Mouse (Mus musculus): ENCODE measurements around the gene Gm13271. TPM values are rescaled to one million over a fixed set of nuclear protein-coding genes. Genes with fewer than 3 reads are reported as not detected.
A peak's percentile ranks its signal among the peaks of the same experiment; 100 is the strongest.
"Not testable (repeated sequence)": the region's sequence is repeated elsewhere in the genome, so short reads cannot be mapped to it uniquely, and the experiment has no call there.

The Gm13271 gene
- polyA plus RNA-seq, 1 experiment from 2014 or later, result not detected

GRCm38 (mm10) chr4:88773534-88773933, 18.9 kb downstream of the Gm13271 start, which contains the start of gene Gm13290:
Gene Gm13290, plus strand, starts transcription at chr4:88773834.
- H3K36me3 ChIP-seq; H3K4me3 ChIP-seq; ATAC-seq (ENCODE audit: low FRiP score); H3K27me3 ChIP-seq; H3K27ac ChIP-seq; H3K4me1 ChIP-seq (replicated peaks); H3K9ac ChIP-seq; H3K4me2 ChIP-seq; H3K9me3 ChIP-seq: not testable (repeated sequence)
- WGBS, result no CpG with 5 or more reads among the region's 32 CpGs

GRCm38 (mm10) chr4:88776622-88777021, 22.0 kb downstream of the Gm13271 start, which contains the start of gene Gm13289:
Gene Gm13289, plus strand, starts transcription at chr4:88776922.
- no CpG with 5 or more reads among the region's 29 CpGs for WGBS
- H3K4me1 ChIP-seq (replicated peaks); H3K9me3 ChIP-seq; H3K4me2 ChIP-seq; H3K4me3 ChIP-seq; H3K9ac ChIP-seq; H3K27ac ChIP-seq; H3K27me3 ChIP-seq; H3K36me3 ChIP-seq; ATAC-seq (ENCODE audit: low FRiP score): not testable (repeated sequence)

GRCm38 (mm10) chr4:88779550-88779949, 24.9 kb downstream of the Gm13271 start, which contains the start of gene Gm13272:
Gene Gm13272, plus strand, starts transcription at chr4:88779850.
- not testable (repeated sequence) for H3K9ac ChIP-seq; H3K27ac ChIP-seq; ATAC-seq (ENCODE audit: low FRiP score); H3K9me3 ChIP-seq; H3K4me1 ChIP-seq (replicated peaks); H3K4me2 ChIP-seq; H3K4me3 ChIP-seq; H3K36me3 ChIP-seq; H3K27me3 ChIP-seq
- WGBS, result no CpG with 5 or more reads among the region's 29 CpGs

- 55% methylated on average over 16 of the region's 18 CpGs for WGBS
- not testable (repeated sequence) for H3K27me3 ChIP-seq
Measured at GRCm38 (mm10) chr4:88780320-88780719, 25.7 kb downstream of the Gm13271 start.

GRCm38 (mm10) chr4:88781831-88782230, 27.2 kb downstream of the Gm13271 start, which contains the start of gene Ifnz:
Gene Ifnz, plus strand, starts transcription at chr4:88782131.
- not testable (repeated sequence) for H3K9ac ChIP-seq; ATAC-seq (ENCODE audit: low FRiP score); H3K4me1 ChIP-seq (replicated peaks); H3K36me3 ChIP-seq; H3K9me3 ChIP-seq; H3K27me3 ChIP-seq; H3K27ac ChIP-seq
- Histone ChIP-seq H3K4me3 (peak within 1 kb of the TSS; percentile 20), H3K4me2 (peak within 1 kb of the TSS; percentile 39)
- WGBS, result 16% methylated on average over 5 of the region's 7 CpGs

More at GRCm38 (mm10) chr4:88780320-88780719, 25.7 kb downstream of the Gm13271 start:
- not testable (repeated sequence) for H3K4me2 ChIP-seq; H3K9ac ChIP-seq; H3K9me3 ChIP-seq; H3K36me3 ChIP-seq; H3K27ac ChIP-seq; H3K4me1 ChIP-seq (replicated peaks); ATAC-seq (ENCODE audit: low FRiP score); H3K4me3 ChIP-seq

- not testable (repeated sequence) for H3K27ac ChIP-seq; H3K9me3 ChIP-seq; H3K36me3 ChIP-seq; H3K27me3 ChIP-seq; H3K9ac ChIP-seq; ATAC-seq (ENCODE audit: low FRiP score); H3K4me1 ChIP-seq (replicated peaks)
- Histone ChIP-seq H3K4me2 (peak overlapping the region; percentile 39), H3K4me3 (peak overlapping the region; percentile 20)
- WGBS, result 0% methylated on average over 3 of the region's 31 CpGs
Measured at GRCm38 (mm10) chr4:88782335-88782734, 27.7 kb downstream of the Gm13271 start.

- no CpG with 5 or more reads among the region's 27 CpGs for whole genome bisulfite sequencing
- H3K4me1 ChIP-seq (replicated peaks); H3K9me3 ChIP-seq; ATAC-seq (ENCODE audit: low FRiP score); H3K27ac ChIP-seq; H3K27me3 ChIP-seq; H3K4me3 ChIP-seq; H3K4me2 ChIP-seq; H3K9ac ChIP-seq; H3K36me3 ChIP-seq: not testable (repeated sequence)
Measured at GRCm38 (mm10) chr4:88785409-88785808, 30.7 kb downstream of the Gm13271 start, which contains the start of gene Gm13276. Gene Gm13276, plus strand, starts transcription at chr4:88785709.

GRCm38 (mm10) chr4:88788402-88788801, 33.7 kb downstream of the Gm13271 start, which contains the start of gene Gm13277:
Gene Gm13277, plus strand, starts transcription at chr4:88788632.
- H3K4me2 ChIP-seq; H3K27me3 ChIP-seq; ATAC-seq (ENCODE audit: low FRiP score); H3K36me3 ChIP-seq; H3K9ac ChIP-seq; H3K4me1 ChIP-seq (replicated peaks); H3K27ac ChIP-seq; H3K4me3 ChIP-seq; H3K9me3 ChIP-seq: not testable (repeated sequence)
- 0% methylated on average over 4 of the region's 28 CpGs for WGBS

- not testable (repeated sequence) for H3K4me1 ChIP-seq (replicated peaks); ATAC-seq (ENCODE audit: low FRiP score)
- WGBS, result no CpG with 5 or more reads among the region's 28 CpGs
Measured at GRCm38 (mm10) chr4:88791250-88791649, 36.6 kb downstream of the Gm13271 start, which contains the start of gene Gm13278. Gene Gm13278, plus strand, starts transcription at chr4:88791550.

GRCm38 (mm10) chr4:88793936-88794675, 39.4 kb downstream of the Gm13271 start, which contains the start of gene Gm13275:
Gene Gm13275, plus strand, starts transcription at chr4:88794487.
- under 1% methylated on average over 13 of the region's 52 CpGs for WGBS
- H3K4me1 ChIP-seq (replicated peaks); H3K9me3 ChIP-seq; H3K9ac ChIP-seq; H3K36me3 ChIP-seq; H3K4me3 ChIP-seq; H3K27ac ChIP-seq; H3K27me3 ChIP-seq; ATAC-seq (ENCODE audit: low FRiP score); H3K4me2 ChIP-seq: not testable (repeated sequence)

More at GRCm38 (mm10) chr4:88791250-88791649, 36.6 kb downstream of the Gm13271 start, which contains the start of gene Gm13278:
- not testable (repeated sequence) for H3K9ac ChIP-seq, H3K36me3 ChIP-seq, H3K27me3 ChIP-seq, H3K4me3 ChIP-seq, H3K27ac ChIP-seq, H3K4me2 ChIP-seq, H3K9me3 ChIP-seq

GRCm38 (mm10) chr4:88797097-88797496, 42.4 kb downstream of the Gm13271 start, which contains the start of gene Gm13279:
Gene Gm13279, plus strand, starts transcription at chr4:88797397.
- H3K4me3 ChIP-seq; H3K4me1 ChIP-seq (replicated peaks); H3K27me3 ChIP-seq; H3K36me3 ChIP-seq; ATAC-seq (ENCODE audit: low FRiP score); H3K9me3 ChIP-seq; H3K27ac ChIP-seq; H3K4me2 ChIP-seq; H3K9ac ChIP-seq: not testable (repeated sequence)
- WGBS, result no CpG with 5 or more reads among the region's 28 CpGs

- not testable (repeated sequence) for H3K27me3 ChIP-seq; H3K4me2 ChIP-seq; H3K36me3 ChIP-seq; ATAC-seq (ENCODE audit: low FRiP score); H3K9ac ChIP-seq; H3K27ac ChIP-seq; H3K9me3 ChIP-seq; H3K4me1 ChIP-seq (replicated peaks); H3K4me3 ChIP-seq
- 24% methylated on average over 5 of the region's 7 CpGs for WGBS
Measured at GRCm38 (mm10) chr4:88799365-88799764, 44.7 kb downstream of the Gm13271 start, which contains the start of gene Gm13285. Gene Gm13285, plus strand, starts transcription at chr4:88799665.

Measured in hindbrain, embryonic 13.5 days (tissue).